Mouse (Mus musculus) intestine, postnatal 0 days (tissue): ENCODE measurements at regions not wholly inside any gene's neighbourhood (a gene's known extent, or its start where the extent isn't known, plus 50 kb on each side); places are given as distances from the start of the nearest gene placed in this dataset.
A peak's percentile ranks its signal among the peaks of the same experiment; 100 is the strongest.

Experiments
- ATAC-seq: fragments of 200-750 bp; cut with Nextera tagmentation; 2 replicates; pipeline ENCODE4 v1.8.0; 2017; ENCODE audit warnings: mild to moderate bottlenecking, moderate TSS enrichment, moderate library complexity
- H3K27ac ChIP-seq: fragments of 300-500 bp; sonication (generic); 2 replicates; pipeline ENCODE4 v1.5.1; 2014; ENCODE audit warnings: mild to moderate bottlenecking, low read depth, low read length, moderate library complexity
- H3K27me3 ChIP-seq: fragments of 300-500 bp; sonication (generic); replicated peaks from 2 replicates; pipeline ENCODE4 v1.6.1; 2014; ENCODE audit warnings: low read length, mixed read lengths; ENCODE audit not compliant: control insufficient read depth, insufficient read depth
- H3K36me3 ChIP-seq: fragments of 300-500 bp; sonication (generic); 2 replicates; pipeline ENCODE4 v1.6.1; 2014; ENCODE audit warnings: mild to moderate bottlenecking, moderate library complexity; ENCODE audit not compliant: control insufficient read depth, insufficient read depth
- H3K4me1 ChIP-seq: fragments of 300-500 bp; sonication (generic); replicated peaks from 2 replicates; pipeline ENCODE4 v1.6.1; 2014; ENCODE audit warnings: antibody characterized with exemption, low read length, mixed read lengths; ENCODE audit not compliant: control insufficient read depth, insufficient read depth
- H3K4me2 ChIP-seq: fragments of 300-500 bp; sonication (generic); replicated peaks from 2 replicates; pipeline ENCODE4 v1.6.1; 2014; ENCODE audit warnings: low read depth, mild to moderate bottlenecking, moderate library complexity
- H3K4me3 ChIP-seq: fragments of 300-500 bp; sonication (generic); 2 replicates; pipeline ENCODE4 v1.5.1; 2014; ENCODE audit warnings: low read depth, low read length
- H3K9ac ChIP-seq: fragments of 300-500 bp; sonication (generic); 2 replicates; pipeline ENCODE4 v1.6.1; 2014; ENCODE audit warnings: mild to moderate bottlenecking, low read depth, low read length
- H3K9me3 ChIP-seq: fragments of 300-500 bp; sonication (generic); 2 replicates; pipeline ENCODE4 v1.6.1; 2016; ENCODE audit warnings: mixed run types; ENCODE audit not compliant: control insufficient read depth
- CTCF ChIP-seq: sonication (generic); IDR thresholded peaks from 2 replicates; pipeline ENCODE4 v1.5.1; 2016; ENCODE audit warnings: low read depth, mild to moderate bottlenecking, control low read depth, antibody characterized with exemption, moderate library complexity
- WGBS: fragments of 180-500 bp; shearing (Covaris S2); extraction: QIAGEN DNeasy Blood & Tissue Kit; methylation state at CpG from one replicate; pipeline ENCODE4 v1.1.7; 2014; 5-methylcytosine and 5-hydroxymethylcytosine counted together

DNA sequence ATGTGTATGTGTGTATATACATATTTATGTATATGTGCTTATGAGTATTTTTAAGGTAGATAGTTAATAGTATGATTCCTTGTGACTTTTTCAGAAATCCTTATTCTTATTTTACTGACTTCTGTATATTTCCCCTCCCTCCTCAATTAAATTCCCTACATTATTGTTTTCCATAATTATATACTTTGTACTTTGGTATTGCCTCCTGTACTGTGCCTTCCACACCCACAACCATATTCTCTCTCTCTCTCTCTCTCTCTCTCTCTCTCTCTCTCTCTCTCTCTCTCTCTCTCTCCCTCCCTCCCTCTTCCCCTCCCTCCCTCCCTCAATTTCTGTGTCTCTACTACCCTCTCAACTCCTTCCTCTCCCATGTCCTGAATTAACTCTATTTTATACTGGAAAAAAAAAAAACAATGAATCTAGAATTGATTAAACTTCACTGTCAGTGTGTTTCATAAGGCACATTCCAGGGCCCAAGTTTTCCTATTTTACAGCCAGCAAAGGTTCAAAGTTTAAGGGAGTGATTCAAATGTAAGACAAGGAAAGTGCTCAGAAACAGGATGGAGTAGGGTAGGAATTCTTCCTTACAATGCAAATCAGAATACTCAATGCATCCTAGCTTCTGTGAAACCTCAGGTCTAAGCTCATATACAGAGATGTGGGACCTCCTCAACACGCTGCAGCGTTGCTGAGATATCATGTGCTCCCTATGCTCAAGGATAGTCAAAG is 911.9 kb downstream of the Speer2 start:
- ATAC-seq, result peak; percentile 78

DNA sequence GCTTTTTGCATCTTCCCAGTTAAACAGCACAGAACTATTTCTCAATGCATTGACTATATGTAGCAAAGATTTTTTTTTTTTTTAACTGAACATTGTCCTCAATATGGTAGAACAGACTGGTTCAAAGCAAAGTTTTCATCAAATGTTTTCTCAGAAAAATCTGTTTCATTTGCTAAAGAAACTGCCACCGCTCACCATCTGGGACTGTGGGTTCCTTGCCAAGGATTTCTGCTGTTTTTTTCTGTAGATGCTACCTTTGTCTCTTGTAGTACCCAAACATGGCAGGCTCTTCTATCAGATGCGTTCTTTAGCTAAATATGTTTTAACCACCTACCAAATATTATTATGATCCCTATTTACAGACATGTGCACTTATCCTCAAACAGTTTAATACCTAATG is 952.7 kb downstream of the Speer2 start:
- Histone ChIP-seq H3K4me2 (no peak overlapping the region), H3K4me3 (no peak overlapping the region), H3K9me3 (no peaks in the 10 kb centered on the region), H3K36me3 (no peaks in the 10 kb centered on the region), H3K4me1 (no peaks in the 10 kb centered on the region), H3K9ac (no peak overlapping the region), H3K27me3 (no peaks in the 10 kb centered on the region), H3K27ac (no peak overlapping the region)
- WGBS, result 95% methylated on average over 2 of the region's 2 CpGs
- ATAC-seq, result no peak
- no peak for TF ChIP-seq CTCF

More for the DNA sequence above, 911.9 kb downstream of the Speer2 start:
- 57% methylated on average over 2 of the region's 2 CpGs for WGBS
- Histone ChIP-seq H3K9me3 (no peaks in the 10 kb centered on the region), H3K27me3 (no peaks in the 10 kb centered on the region), H3K27ac (no peak overlapping the region), H3K4me2 (peak overlapping the region; percentile 27; the same call in 1 of the 2 replicates), H3K4me3 (no peak overlapping the region), H3K4me1 (no peaks in the 10 kb centered on the region), H3K9ac (no peak overlapping the region), H3K36me3 (no peaks in the 10 kb centered on the region)
- TF ChIP-seq CTCF, result no peak

DNA sequence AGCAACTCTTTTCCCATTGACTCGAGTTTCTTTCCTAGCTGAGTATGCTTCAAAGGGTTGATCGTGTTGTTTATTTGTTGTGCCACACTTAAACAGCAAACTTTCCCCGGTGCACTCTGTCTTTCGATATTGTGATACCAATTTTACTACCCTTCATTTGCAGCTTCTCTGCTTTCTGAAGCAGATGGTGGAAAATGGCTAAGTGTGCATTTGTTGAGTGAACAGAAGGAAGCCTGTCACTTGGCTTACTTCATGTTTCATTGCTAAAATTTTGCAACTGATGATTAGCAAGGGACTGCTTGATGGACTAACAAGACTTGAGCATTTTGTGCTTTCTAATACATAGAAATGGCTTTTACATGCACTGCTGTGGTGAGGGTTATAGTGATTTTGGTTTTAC is 965.4 kb downstream of the Speer2 start:
- Histone ChIP-seq H3K9me3 (no peaks in the 10 kb centered on the region), H3K36me3 (no peaks in the 10 kb centered on the region), H3K4me3 (no peak overlapping the region), H3K9ac (no peak overlapping the region), H3K27ac (no peak overlapping the region), H3K4me2 (no peak overlapping the region), H3K4me1 (no peaks in the 10 kb centered on the region), H3K27me3 (no peaks in the 10 kb centered on the region)
- no peak for TF ChIP-seq CTCF
- no peak for ATAC-seq
- WGBS, result 79% methylated on average over 4 of the region's 4 CpGs

DNA sequence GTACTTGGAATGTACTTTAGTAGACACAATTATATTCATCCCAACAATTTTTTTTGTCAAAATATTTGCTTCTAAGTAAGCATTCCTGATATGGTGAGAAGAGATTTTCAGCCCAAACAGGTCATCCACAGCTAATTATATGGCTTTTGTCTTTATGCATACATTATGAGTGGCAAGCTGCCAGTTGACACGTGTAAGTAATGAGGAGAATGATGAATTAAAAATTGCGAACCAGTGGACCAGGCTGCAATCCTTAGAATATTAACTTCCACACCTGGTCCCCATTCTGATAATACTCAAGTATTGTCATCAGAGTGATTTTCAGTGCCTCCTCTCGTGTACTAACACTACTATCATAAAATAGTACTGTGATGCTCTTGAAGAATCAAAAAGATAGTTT is 1014.8 kb downstream of the Speer2 start:
- Histone ChIP-seq H3K27ac (no peak overlapping the region), H3K9me3 (no peaks in the 10 kb centered on the region), H3K4me1 (no peaks in the 10 kb centered on the region), H3K4me3 (no peak overlapping the region), H3K27me3 (no peaks in the 10 kb centered on the region), H3K9ac (no peak overlapping the region), H3K4me2 (no peak overlapping the region), H3K36me3 (no peaks in the 10 kb centered on the region)
- ATAC-seq, result no peak
- 60% methylated on average over 3 of the region's 3 CpGs for WGBS
- TF ChIP-seq CTCF, result no peak
